Mouse (Mus musculus) lung, adult 2 months (tissue): ENCODE measurements around the gene Hspb9. TPM values are rescaled to one million over a fixed set of nuclear protein-coding genes. Genes with fewer than 3 reads are reported as not detected.

Experiments used
- DNase-seq: peaks from one replicate; pipeline ENCODE4 v3.0.0; 2022
- H3K4me1 ChIP-seq: fragments of 200-500 bp; 2 replicates; pipeline ENCODE4 v1.6.1; 2011; ENCODE audit warnings: low read length; ENCODE audit not compliant: control insufficient read depth, insufficient read depth
- H3K4me3 ChIP-seq: fragments of 200-500 bp; replicated peaks from 2 replicates; pipeline ENCODE3; 2011; ENCODE audit warnings: low read depth, mild to moderate bottlenecking, control low read depth, low read length; ENCODE audit errors: extremely low read depth
- CTCF ChIP-seq: fragments of 200-500 bp; IDR thresholded peaks from 2 replicates; pipeline ENCODE4 v1.5.1; 2011; ENCODE audit warnings: mild to moderate bottlenecking, low read length, control low read depth; ENCODE audit not compliant: insufficient read depth
- POLR2A ChIP-seq: fragments of 200-500 bp; IDR thresholded peaks from 2 replicates; pipeline ENCODE4 v1.6.1; 2011; ENCODE audit warnings: low read depth, mild to moderate bottlenecking, control low read depth, low read length, borderline replicate concordance; ENCODE audit errors: extremely low read depth
- WGBS: fragments of 180-500 bp; shearing (Covaris S2); methylation state at CpG from one replicate; pipeline ENCODE4 v1.1.7; 2018; 5-methylcytosine and 5-hydroxymethylcytosine counted together
- polyA plus RNA-seq: library from polyadenylated mRNA; depleted of rRNA; stranded (reverse); fragments of >200 nt; gene quantifications from 2 replicates; pipeline ENCODE4 v1.2.3, GENCODE M21; 2012

Gene Hspb9
- polyA plus RNA-seq, 1 experiment: 0.36 TPM

GRCm38 (mm10) chr11:100703366-100703765 is 10.3 kb upstream of the Hspb9 start:
- H3K4me1 ChIP-seq: peaks cover 13% of the 10 kb centered on the region
- WGBS: 34% methylated on average over 11 of the region's 11 CpGs
- DNase-seq: no peak
- no peak for TF ChIP-seq POLR2A
- TF ChIP-seq CTCF: no peak
- no peak overlapping the region for H3K4me3 ChIP-seq

- peaks cover 13% of the 10 kb centered on the region for H3K4me1 ChIP-seq
- H3K4me3 ChIP-seq: peak within 1 kb of the TSS; percentile 66
- no peak for DNase-seq
- WGBS: 45% methylated on average over 7 of the region's 7 CpGs
- no peak for TF ChIP-seq CTCF
- peak; percentile 20; the same call in 1 of the 2 replicates for TF ChIP-seq POLR2A
These were observed 9.7 kb upstream of the Hspb9 start, which contains the start of gene Dhx58 for GRCm38 (mm10) chr11:100703851-100704531. Gene Dhx58 (minus strand): TSS chr11:100704271.

- Histone ChIP-seq H3K4me1 (peaks cover 13% of the 10 kb centered on the region), H3K4me3 (no peak overlapping the region)
- no peak for DNase-seq
- TF ChIP-seq POLR2A (no peak), CTCF (no peak)
- WGBS: 92% methylated on average over 23 of the region's 23 CpGs
These were observed 8.4 kb upstream of the Hspb9 start for GRCm38 (mm10) chr11:100705095-100705747.

- TF ChIP-seq CTCF: no peak
- no peak for TF ChIP-seq POLR2A
- no peak overlapping the region for H3K4me3 ChIP-seq
- 96% methylated on average over 9 of the region's 9 CpGs for WGBS
- peaks cover 13% of the 10 kb centered on the region for H3K4me1 ChIP-seq
- no peak for DNase-seq
These were observed 4.3 kb upstream of the Hspb9 start for GRCm38 (mm10) chr11:100709201-100709810.

GRCm38 (mm10) chr11:100710528-100710927 is 3.1 kb upstream of the Hspb9 start:
- TF ChIP-seq POLR2A (no peak), CTCF (no peak)
- WGBS: 89% methylated on average over 15 of the region's 15 CpGs
- DNase-seq: no peak
- Histone ChIP-seq H3K4me1 (peaks cover 16% of the 10 kb centered on the region), H3K4me3 (no peak overlapping the region)

- WGBS: 78% methylated on average over 4 of the region's 4 CpGs
- DNase-seq: no peak
- H3K4me3 ChIP-seq: no peak overlapping the region
- TF ChIP-seq CTCF: no peak
- TF ChIP-seq POLR2A: no peak
- H3K4me1 ChIP-seq: peaks cover 16% of the 10 kb centered on the region
These were observed 2.7 kb upstream of the Hspb9 start for GRCm38 (mm10) chr11:100710977-100711376.

- TF ChIP-seq CTCF (no peak), POLR2A (peak; percentile 57; the same call in 1 of the 2 replicates)
- DNase-seq: peak; percentile 69
- 2% methylated on average over 48 of the region's 48 CpGs for WGBS
- H3K4me1 ChIP-seq: peaks cover 16% of the 10 kb centered on the region
- peak within 1 kb of the TSS; percentile 69 for H3K4me3 ChIP-seq
These were observed 1.7 kb upstream of the Hspb9 start, which contains the start of gene Kat2a for GRCm38 (mm10) chr11:100711783-100712615. Gene Kat2a (minus strand): TSS chr11:100712465.

GRCm38 (mm10) chr11:100713174-100713573 is 476 bp upstream of the Hspb9 start:
- Histone ChIP-seq H3K4me1 (peaks cover 16% of the 10 kb centered on the region), H3K4me3 (no peak overlapping the region)
- DNase-seq: no peak
- no peak for TF ChIP-seq CTCF
- TF ChIP-seq POLR2A: no peak
- WGBS: 63% methylated on average over 4 of the region's 4 CpGs

GRCm38 (mm10) chr11:100714534-100714915 is 875 bp downstream of the Hspb9 start:
- Histone ChIP-seq H3K4me1 (peaks cover 16% of the 10 kb centered on the region), H3K4me3 (no peak overlapping the region)
- TF ChIP-seq CTCF (peak; percentile 90), POLR2A (no peak)
- DNase-seq: peak; percentile 75
- 40% methylated on average over 6 of the region's 6 CpGs for WGBS
